Mouse (Mus musculus) adrenal gland, adult (tissue): Measurements from ENCODE around the gene Wdr34.

Experiments used
- DNase-seq, 2 experiments: peaks; one replicate each; pipeline ENCODE4 v3.0.0; 2022 to 2023; ENCODE audit warnings: low spot score in 1 of 2; ENCODE audit not compliant: inconsistent age in 2 of 2

Gene Wdr34

GRCm38 (mm10) chr2:30048699-30049388, at the start of gene Wdr34:
Wdr34 (minus strand) TSS chr2:30048881.
- DNase-seq = peak; percentile 98 to 99

GRCm38 (mm10) chr2:30095882-30096527, 47.3 kb upstream of the Wdr34 start:
- peak; percentile 62 to 85 for DNase-seq

GRCm38 (mm10) chr2:30094208-30094588, 45.5 kb upstream of the Wdr34 start:
- no peak for DNase-seq

- peak; percentile 99 for DNase-seq
These were observed 45.0 kb upstream of the Wdr34 start, which contains the start of gene Zdhhc12 for GRCm38 (mm10) chr2:30093471-30094207. Zdhhc12 (minus strand) TSS chr2:30093648.

- peak; percentile 21 to 51 for DNase-seq
These were observed 43.7 kb upstream of the Wdr34 start for GRCm38 (mm10) chr2:30092280-30092918.

- DNase-seq = no peak
These were observed 42.8 kb upstream of the Wdr34 start for GRCm38 (mm10) chr2:30091521-30091920.

GRCm38 (mm10) chr2:30087310-30087709, 38.6 kb upstream of the Wdr34 start:
- no peak for DNase-seq

- DNase-seq = no peak
These were observed 36.0 kb upstream of the Wdr34 start for GRCm38 (mm10) chr2:30084632-30085031.

- DNase-seq = no peak
These were observed 35.4 kb upstream of the Wdr34 start for GRCm38 (mm10) chr2:30084113-30084512.

GRCm38 (mm10) chr2:30080181-30080800, 31.6 kb upstream of the Wdr34 start:
- no peak for DNase-seq

GRCm38 (mm10) chr2:30078760-30079159, 30.1 kb upstream of the Wdr34 start:
- no peak for DNase-seq

GRCm38 (mm10) chr2:30078349-30078712, 29.6 kb upstream of the Wdr34 start:
- DNase-seq = no peak

- DNase-seq = peak; percentile 91 to 96
These were observed 29.0 kb upstream of the Wdr34 start, which contains the start of gene Pkn3 for GRCm38 (mm10) chr2:30077502-30078348. Pkn3 (plus strand) TSS chr2:30077684.

- no peak for DNase-seq
These were observed 28.3 kb upstream of the Wdr34 start for GRCm38 (mm10) chr2:30076959-30077358.

- no peak for DNase-seq
These were observed 27.8 kb upstream of the Wdr34 start for GRCm38 (mm10) chr2:30076439-30076838.

GRCm38 (mm10) chr2:30075625-30076024, 26.9 kb upstream of the Wdr34 start:
- peak; percentile 49 to 80 for DNase-seq

- no peak for DNase-seq
These were observed 24.6 kb upstream of the Wdr34 start for GRCm38 (mm10) chr2:30073285-30073684.

GRCm38 (mm10) chr2:30072875-30073274, 24.2 kb upstream of the Wdr34 start:
- no peak for DNase-seq

- DNase-seq = peak in 1 of 2 experiments; percentile 44
These were observed 19.3 kb upstream of the Wdr34 start for GRCm38 (mm10) chr2:30067962-30068361.
